In the genomic region with DNA sequence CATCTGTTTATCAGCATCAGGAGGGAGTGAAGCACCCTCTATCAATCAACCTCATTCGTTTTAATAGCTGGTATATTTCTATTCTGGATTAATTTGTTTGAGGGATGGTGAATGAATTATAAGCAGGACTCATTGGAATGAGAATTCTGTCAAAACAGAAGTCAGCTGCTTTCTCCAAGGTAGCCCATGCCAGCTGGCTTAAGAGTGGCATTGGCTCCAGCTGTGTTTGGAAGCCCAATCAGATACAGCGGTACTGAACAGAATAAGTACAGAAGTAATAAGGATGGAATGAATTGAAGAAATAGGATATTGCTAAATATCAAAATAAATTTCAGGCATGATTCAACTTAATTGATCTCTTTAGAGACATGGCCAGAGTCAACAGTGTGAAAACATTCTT, we compare ENCODE assay signal across 10 mouse cellular contexts.
"Had no signal": no experiment of that assay in that cellular context is flagged by ENCODE, and none has a peak within 500 bp of the region (broad histone marks: within the 10 kb centered on the region; RNA-seq: fewer than 3 reads in every experiment).

No protein-coding gene starts in this region.

- H3K27me3 ChIP-seq: liver, embryonic 15.5 days; midbrain, embryonic 13.5 days had no signal

- ATAC-seq: lung, postnatal 0 days; midbrain, embryonic 13.5 days had no signal

- H3K4me1 ChIP-seq: limb, embryonic 10.5 days; liver, embryonic 15.5 days; midbrain, embryonic 13.5 days had no signal

- H3K4me2 ChIP-seq: liver, embryonic 11.5 days; liver, embryonic 15.5 days; midbrain, embryonic 13.5 days had no signal

- H3K27ac ChIP-seq: limb, embryonic 10.5 days; liver, embryonic 15.5 days; midbrain, embryonic 13.5 days; stomach, postnatal 0 days had no signal

- DNase-seq: kidney, postnatal 25 days; lung, adult 2 months; lung, postnatal 36 days; thymus, postnatal 4 days had no signal

- H3K9me3 ChIP-seq: limb, embryonic 10.5 days; liver, embryonic 15.5 days had no signal

- H3K9ac ChIP-seq: liver, embryonic 15.5 days; midbrain, embryonic 13.5 days had no signal

- H3K36me3 ChIP-seq: limb, embryonic 10.5 days; liver, embryonic 15.5 days; midbrain, embryonic 13.5 days had no signal

- H3K4me3 ChIP-seq: limb, embryonic 10.5 days; liver, embryonic 15.5 days; midbrain, embryonic 13.5 days had no signal
